Mouse (Mus musculus): ENCODE data around the gene 1810013L24Rik. TPM values are rescaled to one million over a fixed set of nuclear protein-coding genes. Genes with fewer than 3 reads are reported as not detected.

Gene 1810013L24Rik
- total RNA-seq, 4 experiments from 2014 or later = 103 to 114 (median 109) TPM

DNA sequence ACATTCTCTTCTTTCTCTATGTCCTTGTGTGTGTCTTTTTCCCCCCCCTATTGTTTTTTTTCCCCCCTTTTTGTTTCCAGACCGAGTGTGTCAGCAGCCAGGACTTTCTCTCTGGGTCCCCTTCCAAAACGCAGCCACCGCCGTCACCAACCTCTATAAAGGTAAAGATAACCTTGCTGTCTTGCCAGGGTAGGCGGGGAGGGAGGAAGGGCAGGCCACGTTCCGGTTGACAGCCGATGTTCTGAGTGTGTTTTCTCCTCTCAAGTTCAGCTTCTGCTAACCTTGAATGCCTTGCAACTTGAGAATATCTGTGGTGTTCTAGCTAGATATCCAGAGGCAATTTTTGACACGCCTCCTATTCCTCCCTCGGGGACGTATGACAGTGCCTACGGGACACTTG is 1.3 kb downstream of the 1810013L24Rik start:
- no peak for DNase-seq (ENCODE audit: low spot score in 2 of 2)

DNA sequence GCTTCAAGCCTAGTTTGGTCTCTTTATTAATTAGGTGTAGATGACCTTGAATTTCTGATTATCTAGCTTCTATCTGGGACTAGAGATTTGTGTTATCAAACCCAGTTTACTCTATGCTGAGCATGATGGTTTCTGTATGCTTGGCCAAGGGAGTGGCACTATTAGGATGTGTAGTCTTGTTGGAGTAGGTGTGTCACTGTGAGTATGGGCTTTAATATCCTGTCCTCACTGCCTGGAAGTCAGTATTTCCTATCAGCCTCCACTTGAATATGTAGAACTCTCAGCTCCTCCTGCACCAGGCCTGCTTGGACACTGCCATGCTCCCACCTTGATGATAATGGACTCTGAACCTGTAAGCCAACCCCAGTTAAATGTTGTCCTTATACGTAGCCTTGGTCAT is 7.0 kb downstream of the 1810013L24Rik start:
- no peak for DNase-seq (ENCODE audit: low spot score in 2 of 2)

DNA sequence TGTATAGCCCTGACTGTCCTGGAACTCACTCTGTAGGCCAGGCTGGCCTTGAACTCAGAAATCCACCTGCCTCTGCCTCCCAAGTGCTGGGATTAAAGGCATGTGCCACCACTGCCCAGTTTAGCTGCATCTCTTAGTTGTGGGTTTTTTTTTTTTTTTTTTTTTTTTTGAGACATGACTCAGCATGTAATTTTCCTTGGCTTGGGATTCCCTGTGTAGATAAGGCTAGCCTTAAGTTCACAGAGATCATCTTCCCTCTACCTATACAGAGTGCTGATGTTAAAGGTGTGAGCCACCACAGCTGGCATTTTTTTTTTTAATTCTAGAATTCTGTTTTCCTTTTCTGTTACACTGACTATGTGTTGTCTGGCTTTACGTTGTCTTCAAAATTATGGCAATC is 7.7 kb downstream of the 1810013L24Rik start:
- DNase-seq (ENCODE audit: low spot score in 2 of 2) = no peak

DNA sequence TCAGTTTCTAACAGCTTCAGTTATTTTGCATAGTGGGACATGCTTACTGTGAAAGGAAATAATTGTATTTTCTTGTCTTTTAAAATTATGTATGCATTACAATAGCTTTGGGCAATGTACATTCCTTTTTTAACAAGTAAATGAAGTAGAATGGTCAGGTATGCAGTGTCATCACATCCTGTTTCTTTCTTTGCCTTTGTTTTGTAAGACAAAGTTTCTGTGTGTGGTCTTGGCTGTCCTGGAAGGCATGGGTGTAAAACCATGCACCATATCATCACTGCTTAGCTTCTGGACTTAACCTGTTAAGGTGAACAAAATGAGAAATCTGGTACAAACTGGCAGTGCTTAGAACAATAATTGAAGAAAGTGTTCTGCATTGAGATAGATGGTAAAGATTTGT is 9.0 kb downstream of the 1810013L24Rik start:
- DNase-seq (ENCODE audit: low spot score in 2 of 2) = no peak

DNA sequence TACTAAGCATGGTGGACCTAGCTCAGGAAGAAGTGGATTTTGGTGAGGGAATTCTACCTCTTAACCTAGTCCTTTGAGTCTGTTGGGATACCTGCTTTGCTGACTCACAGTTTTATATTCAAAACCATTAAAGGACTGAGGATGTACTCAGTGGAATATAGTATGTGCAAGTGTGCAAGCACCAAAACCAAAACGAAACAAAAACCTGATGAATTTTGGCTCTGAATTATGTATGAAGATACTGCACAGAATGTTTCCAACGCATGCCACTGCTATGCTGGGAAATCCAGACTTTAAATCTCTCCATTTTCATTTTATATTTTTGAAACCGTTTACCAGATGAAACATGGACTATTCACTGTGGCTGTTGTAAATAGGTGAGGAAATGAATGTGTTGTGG is 10.7 kb downstream of the 1810013L24Rik start:
- DNase-seq (ENCODE audit: low spot score in 2 of 2) = no peak

DNA sequence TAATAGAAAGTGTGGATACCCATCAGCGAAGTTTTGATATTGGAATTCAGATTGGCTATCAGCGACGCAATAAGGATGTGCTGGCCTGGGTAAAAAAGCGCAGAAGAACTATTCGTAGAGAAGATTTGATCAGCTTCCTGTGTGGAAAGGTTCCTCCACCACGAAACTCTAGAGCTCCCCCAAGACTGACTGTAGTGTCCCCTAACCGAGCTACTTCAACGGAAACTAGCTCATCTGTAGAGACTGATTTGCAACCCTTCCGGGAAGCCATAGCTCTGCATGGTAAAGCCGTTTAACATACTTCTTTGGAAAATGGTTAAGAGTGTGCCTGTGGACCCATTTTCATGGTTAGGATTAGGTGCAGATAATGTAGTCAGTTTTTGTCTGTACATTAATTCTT is 13.1 kb downstream of the 1810013L24Rik start:
- no peak for DNase-seq (ENCODE audit: low spot score in 2 of 2)

DNA sequence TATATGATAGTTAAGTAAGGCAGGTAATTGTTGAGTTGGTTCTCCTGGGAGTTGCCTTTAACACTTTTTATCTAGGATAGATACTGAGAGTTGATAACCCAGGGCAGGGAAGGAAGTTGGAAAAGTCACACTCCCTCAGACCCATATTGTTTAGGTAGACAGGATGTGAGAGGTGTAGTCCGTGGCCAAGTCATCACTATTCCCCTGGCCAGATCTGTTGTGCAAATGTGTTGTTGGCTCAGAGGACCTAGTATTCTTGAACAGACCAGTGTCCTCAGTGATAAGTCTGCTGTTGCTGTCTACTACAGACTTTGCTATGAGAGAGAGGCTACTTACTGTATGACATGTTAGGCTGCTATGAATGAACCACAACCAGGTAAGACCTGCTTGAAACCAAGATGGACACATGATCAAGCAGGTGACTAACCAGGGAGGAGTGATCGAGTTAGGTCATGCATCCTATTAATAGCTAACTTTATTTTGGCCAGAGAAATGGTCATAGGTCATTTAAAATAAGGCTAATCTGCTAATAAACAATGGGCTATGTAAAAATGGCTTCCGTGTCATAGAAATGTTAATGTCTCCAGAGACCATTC is 13.8 kb downstream of the 1810013L24Rik start:
- DNase-seq (ENCODE audit: low spot score in 2 of 2) = no peak

DNA sequence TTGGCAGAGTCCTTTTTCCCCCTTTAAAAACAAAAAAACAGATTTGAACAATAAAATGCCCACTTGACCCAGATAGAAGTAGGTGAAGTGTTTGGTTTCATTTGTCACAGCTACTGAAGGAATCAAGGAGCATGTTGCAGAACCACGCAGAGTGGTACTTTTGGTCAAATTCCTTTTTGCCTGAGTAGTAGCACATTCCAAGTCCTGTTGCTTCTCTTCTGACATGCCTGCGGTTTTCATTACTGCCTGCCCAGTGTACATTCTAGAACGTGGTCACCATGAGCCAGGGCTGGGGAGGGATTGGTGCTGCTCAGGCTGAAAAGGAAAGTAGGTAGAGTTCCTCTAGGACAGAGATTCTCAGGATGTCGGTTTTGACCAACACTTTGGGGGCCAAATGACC is 16.1 kb downstream of the 1810013L24Rik start:
- no peak for DNase-seq (ENCODE audit: low spot score in 2 of 2)

DNA sequence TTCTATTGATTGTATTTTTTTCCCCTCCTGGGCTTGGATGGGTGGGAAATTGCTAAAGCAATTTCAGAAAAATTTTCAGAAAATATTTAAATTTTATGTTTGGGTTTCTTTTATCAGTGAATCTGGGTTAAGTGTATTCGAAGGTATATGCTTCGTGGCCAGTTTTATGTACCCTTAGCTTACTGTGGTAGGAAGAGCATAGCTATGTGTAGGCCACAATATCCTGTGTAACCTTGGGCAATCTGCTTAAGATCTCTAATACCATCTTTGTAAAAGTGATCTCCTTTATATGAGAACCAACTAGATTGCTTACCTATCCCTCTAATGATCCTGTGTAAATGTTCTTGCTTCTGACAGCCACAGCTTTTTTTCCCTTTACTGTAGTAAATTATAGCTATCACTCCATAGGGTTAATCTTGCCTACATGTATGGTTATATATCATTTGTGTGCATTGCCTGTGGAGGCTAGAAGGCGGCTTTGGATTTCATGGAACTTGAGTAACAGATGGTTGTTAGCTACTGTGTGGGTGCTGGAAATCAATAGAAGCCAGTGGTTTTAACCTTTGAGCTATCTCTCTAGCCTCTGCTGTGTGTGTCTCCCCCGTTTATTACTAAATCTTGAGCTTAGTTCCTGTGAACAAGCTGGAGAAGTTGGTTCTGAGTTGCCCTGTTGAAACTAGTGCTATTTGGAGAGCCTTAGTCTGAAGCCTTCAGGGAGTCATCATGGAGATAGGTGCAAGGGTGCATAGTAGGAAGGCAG is 18.6 kb downstream of the 1810013L24Rik start:
- DNase-seq (ENCODE audit: low spot score in 2 of 2) = no peak

DNA sequence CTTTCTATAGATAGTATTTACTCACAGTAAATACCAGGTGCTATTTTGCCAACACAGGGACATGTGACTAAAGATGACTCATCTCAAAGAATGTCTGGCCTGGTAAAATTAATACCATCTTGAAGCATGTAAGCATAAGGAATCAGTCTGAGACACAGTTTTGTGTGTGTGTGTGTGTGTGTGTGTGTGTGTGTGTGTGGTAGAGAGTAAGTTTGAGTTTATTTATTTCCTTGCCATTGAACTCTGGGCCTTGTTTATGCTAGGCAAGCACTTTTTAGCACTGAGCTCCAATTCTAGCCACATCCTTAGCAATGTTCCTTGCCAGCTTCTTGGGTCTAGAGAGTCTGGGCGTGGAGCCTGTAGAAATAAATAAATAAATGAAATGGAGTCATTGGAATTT is 20.0 kb downstream of the 1810013L24Rik start:
- no peak for DNase-seq (ENCODE audit: low spot score in 2 of 2)

DNA sequence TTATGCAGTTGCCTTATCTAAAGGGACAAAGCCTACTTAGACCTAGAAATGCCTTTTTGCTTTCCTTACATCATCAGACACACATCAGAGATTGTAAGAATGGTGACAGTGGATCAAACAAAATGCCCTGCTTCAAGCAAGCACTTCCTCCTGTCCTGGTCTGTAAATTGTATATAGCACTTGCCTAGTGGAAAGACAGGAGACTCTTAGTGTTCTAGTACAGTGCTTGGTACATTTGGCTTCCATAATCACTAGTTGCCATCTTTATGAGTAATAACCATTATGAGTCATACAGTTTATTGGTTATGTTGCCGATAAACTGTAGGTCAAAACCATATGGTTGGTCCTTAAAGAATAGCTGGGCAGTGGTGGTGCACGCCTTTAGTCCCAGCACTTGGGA is 25.2 kb downstream of the 1810013L24Rik start:
- DNase-seq (ENCODE audit: low spot score in 2 of 2) = no peak

DNA sequence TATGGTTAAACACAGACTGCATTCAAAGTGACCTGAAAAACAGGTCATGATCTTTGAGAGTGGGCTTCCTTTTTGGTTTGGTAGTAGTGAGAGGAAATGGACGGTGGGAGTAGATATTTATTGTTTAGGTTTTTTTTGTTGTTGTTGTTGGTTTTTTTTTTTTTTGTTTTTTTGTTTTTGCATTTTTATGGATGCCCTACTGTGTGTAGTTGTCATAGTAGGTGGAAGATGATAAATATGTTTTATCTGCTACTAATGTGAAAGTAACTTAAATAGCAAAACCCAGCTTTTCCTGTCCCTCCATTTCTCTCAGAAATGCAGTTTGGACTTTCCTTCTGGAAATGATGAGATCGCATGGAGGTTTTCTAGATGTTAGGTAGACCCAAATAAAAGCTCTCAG is 26.9 kb downstream of the 1810013L24Rik start:
- DNase-seq (ENCODE audit: low spot score in 2 of 2) = no peak

DNA sequence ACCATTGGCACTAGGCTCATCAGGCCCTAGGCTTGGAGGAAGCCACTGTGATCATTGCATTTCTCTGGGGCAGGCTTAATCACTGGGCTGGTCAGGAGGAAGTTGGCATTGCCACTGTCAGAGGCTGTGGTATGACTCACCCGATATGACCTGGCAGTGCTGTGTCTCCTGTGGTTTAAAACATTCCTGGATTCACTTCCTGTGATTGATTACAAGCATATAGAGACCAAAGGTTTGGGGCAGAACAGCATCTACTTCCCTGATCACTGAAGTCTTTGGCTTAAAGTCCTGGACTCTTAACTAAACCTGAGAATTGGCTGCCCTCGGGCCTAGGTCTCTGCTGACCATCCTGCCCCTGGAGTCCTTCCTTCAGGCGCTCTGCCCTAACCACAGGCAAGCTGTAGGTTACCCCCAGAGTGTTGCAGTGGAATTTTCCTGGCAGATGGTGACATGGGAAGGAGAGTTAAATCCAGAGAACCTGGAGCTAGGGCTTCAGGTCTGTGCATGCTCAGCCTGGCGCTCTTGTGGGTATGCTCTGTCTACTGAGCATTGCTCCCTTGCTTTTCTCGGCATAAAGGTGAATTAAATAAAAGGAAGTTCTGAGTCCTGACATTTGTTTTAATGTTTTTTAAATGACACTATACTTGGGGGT is 32.6 kb downstream of the 1810013L24Rik start:
- DNase-seq (ENCODE audit: low spot score in 2 of 2) = no peak

DNA sequence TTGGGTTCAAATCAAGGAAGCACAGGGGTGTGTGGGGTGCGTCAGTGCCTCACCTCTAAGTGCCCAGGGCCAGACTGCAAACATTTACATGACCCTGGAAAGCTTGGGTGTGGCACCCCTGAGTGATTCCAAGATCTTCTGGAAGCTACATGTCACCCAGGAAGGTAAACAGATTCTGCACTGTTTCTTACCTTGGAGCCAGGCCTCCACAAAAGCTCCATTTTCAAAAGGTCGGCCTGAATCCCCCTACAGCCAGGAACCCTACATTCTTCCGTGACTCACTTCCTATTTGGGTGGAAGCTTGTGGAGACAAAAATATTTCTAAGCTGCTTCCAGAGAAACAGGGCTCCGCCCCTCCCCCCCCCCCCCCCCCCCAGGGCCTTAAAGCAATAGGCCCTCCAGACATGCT is 34.3 kb downstream of the 1810013L24Rik start:
- DNase-seq (ENCODE audit: low spot score in 2 of 2) = no peak

DNA sequence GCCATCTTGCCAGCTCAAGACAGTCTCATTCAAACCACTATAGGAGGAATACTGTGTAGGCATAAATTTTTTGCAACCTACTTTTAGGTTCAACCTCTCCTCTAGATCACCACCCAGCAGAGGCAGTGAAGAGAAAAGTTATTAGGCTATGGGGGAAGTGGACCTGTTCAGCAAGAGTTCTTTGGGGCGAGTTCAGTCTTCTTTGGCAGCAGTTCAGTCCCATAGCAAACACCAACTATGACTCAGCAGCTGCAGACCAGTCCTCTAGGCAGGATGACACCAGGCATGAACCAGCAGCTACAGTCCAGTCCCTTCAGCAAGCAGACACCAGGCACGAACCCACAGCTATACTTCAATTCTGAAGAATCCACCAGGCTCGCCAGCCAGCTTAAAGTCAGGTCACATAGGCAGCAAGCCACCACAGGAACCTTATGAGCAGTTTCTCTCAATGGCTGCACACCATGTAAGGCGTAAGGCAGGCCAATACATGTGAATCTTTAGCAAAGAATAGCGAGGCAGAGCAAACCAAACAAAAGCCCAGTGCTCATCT is 37.6 kb downstream of the 1810013L24Rik start:
- DNase-seq (ENCODE audit: low spot score in 2 of 2) = no peak

DNA sequence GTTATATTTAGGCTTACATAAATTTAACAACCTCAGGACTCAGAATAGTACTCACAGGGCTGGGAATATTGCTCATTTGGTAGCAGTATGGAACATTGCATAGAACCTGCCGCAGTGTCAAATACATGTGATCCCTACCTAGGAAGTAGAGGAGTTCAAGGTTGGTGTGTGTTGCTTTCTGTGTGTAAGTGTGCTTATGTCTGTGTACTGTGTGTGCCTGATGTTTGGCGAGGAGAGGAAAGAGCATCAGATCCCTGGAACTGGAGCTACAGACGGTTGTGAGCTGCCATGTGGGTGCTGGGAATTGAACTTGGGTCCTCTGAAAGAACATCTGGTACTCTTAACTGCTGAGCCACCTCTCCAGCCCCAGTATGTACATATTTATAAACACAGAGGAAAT is 38.6 kb downstream of the 1810013L24Rik start:
- DNase-seq (ENCODE audit: low spot score in 2 of 2) = no peak

DNA sequence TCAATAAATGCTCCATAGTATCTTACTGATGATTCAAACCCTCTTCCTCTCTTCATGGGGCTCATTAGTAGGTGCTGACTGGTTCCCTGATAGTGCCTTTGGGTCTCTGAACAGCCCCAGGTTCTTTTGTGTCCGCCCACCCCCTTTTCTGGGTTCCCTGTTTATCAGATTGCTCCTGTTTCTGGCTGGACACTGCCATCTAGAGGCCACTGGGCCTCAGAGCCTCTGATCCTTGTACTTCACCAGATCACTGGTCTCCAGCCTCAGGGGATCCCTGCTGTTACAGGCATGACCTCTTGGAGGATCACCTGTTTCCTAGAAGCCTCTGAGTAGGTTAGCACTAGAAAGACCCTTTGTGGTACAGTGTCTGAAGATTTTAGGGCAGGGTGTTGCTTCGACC is 39.8 kb downstream of the 1810013L24Rik start:
- peak; percentile 61 to 66 for DNase-seq (ENCODE audit: low spot score in 2 of 2)

DNA sequence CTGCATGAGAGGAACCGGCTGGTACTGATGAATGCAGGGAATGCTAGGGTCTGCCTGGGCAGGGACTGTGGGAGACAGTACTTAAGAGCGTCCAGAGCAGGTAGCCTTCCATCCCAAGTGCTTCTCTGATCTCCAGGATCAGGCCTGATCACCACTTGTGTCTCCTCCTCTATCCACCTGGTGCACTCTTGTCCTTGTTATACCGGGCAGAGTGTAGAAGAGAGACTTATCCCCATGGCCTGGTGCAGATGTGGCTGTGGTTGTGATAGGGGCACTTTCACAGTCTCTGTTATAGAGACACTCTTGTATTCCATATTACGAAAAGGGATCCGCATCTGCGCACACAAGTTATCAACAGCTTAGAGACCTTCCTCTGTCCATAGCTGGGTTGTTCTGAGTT is 41.5 kb downstream of the 1810013L24Rik start:
- DNase-seq (ENCODE audit: low spot score in 2 of 2) = no peak

DNA sequence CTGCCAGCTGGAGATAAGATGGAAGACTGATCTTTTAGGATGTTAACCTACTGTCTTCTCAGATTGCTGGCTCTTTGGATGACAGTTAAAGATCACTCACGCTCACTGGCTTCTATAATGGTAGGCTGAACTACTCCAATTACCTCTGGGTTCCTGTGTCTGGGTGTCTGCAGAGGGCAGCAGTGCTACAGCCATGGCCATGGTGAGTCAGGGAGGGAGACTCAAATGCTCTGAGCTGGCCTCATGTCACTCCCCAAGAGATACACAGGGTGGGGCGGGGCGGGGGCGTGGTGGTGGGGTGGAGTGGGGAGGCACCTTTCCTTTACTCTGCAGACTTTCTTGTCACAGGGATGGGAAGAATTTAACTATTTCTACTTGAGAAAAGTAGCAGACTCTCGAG is 42.1 kb downstream of the 1810013L24Rik start:
- DNase-seq (ENCODE audit: low spot score in 2 of 2) = no peak

DNA sequence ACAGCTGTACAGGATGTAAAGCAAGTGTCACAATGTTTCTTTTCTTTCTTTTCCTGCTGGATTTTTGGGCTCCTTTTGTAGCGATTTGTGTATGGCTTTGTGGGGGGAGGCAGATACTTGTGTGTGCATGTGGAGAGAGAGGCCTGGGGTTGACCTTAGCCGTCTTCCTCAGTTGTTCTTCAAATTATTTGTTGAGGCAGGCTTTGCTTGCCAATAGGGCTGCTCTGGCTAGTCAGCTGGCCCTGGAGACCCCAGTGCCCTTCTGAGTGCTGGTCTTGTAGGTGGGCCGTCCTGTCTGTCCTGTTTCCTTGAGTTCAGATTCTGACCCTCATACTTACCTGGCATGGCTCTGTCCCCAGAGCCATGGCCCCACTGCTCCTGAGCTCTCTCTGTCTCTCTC is 42.6 kb downstream of the 1810013L24Rik start:
- no peak for DNase-seq (ENCODE audit: low spot score in 2 of 2)

DNA sequence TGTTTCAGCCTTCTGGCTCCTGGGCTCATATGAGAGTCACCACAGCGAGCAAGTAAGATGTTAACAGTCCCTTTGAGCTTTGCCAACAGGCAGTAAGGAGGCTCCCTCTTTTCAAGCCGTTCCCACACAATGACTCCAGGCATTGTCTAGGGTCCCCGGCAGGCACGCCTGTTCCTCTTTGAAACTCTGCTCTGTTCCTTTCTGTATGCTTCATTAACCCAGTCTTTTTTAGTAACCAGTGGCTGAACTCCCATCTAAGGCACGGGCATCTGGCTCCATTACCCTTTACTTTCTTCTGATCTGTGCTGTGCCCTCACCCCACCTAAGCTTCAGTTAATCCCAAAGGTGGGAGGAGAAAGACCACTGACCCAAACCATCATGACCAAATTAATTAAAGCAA is 50.2 kb downstream of the 1810013L24Rik start:
- DNase-seq (ENCODE audit: low spot score in 2 of 2) = no peak

DNA sequence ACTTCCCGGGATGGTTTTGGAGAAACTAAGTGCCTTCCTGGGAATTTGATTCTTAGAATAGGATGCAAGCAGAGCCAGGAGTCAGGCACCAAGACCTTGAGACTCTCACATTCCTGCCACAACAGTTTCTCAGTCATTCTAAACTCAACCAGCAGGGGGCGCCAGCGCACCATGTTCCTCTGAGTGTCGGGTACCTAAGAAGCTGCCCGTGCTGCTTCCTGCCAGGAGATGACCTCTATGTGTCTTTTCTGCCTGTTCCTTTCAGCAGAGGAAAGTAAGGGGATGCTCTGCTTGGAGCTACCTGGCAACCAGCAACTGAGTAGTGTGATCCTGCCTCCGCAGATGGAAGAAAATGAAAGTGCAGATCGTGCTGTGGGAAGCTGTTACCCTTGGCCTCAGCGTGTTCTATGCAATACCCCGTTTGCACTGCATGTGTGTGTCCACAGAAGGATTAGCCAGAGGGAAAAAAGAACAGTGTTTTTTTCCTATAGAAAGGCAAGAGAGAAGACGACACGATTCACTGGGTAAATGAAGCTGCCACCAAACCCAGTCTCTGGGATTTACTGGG is 53.9 kb downstream of the 1810013L24Rik start:
- peak; percentile 82 to 98 for DNase-seq (ENCODE audit: low spot score in 2 of 2)

Data from left cerebral cortex, adult 8-10 months (tissue).